Mouse (Mus musculus): ENCODE measurements around the gene Ccser1.

DNA sequence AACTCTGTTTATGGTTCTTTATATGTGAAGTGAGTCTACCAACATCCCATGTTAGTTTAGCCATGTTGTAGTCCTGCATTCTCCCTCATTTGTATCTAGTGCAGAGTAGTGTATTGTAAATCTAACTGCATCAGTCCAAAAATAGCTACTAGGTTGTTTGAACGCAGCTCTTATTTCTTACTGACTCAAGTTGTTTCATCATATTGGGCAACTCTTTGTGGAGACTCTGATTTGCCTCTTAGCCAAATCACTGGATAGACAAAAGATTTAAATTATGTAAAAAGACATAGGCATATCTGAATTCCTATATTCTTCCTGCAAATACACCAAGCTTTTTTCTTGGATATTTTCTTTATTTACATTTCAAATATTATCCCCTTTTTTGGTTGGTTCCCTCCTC, 71.1 kb downstream of the Ccser1 start:
- no peak for TF ChIP-seq GATA1 (IDR thresholded peaks at IDR 0.05; ENCODE audit: low read length)
- TF ChIP-seq TAL1 (IDR thresholded peaks at IDR 0.05; ENCODE audit: low read length), result no peak
